Mouse (Mus musculus): ENCODE data around the gene Gm2956.
"Not testable (repeated sequence)": the region's sequence is repeated elsewhere in the genome, so short reads cannot be mapped to it uniquely, and the experiment has no call there.

The Gm2956 gene

GRCm38 (mm10) chr14:3332087-3332677 is at the start of gene Gm2956:
Gene Gm2956, plus strand, starts transcription at chr14:3332627.
- DNase-seq = peak in 1 of 2 experiments; percentile 1

- DNase-seq = peak; percentile 1 to 8
Observed at GRCm38 (mm10) chr14:3333406-3333805, 979 bp downstream of the Gm2956 start.

GRCm38 (mm10) chr14:3394793-3395192 is 62.4 kb downstream of the Gm2956 start, which contains the start of gene Gm10413:
Gene Gm10413, plus strand, starts transcription at chr14:3395093.
- not testable (repeated sequence) for DNase-seq
